Mouse (Mus musculus) forebrain, embryonic 16.5 days (tissue): Measurements from ENCODE around the gene 4930563M21Rik. TPM values are rescaled to one million over a fixed set of nuclear protein-coding genes. Genes with fewer than 3 reads are reported as not detected.

ENCODE experiments used
- ATAC-seq: fragments of 200-750 bp; cut with Nextera tagmentation; 2 replicates; pipeline ENCODE4 v1.8.0; 2017; ENCODE audit warnings: mild to moderate bottlenecking, moderate library complexity
- H3K27ac ChIP-seq: fragments of 300-500 bp; sonication (generic); 2 replicates; pipeline ENCODE4 v1.5.1; 2014; ENCODE audit warnings: low read length, control low read depth
- H3K27me3 ChIP-seq: fragments of 300-500 bp; sonication (generic); replicated peaks from 2 replicates; pipeline ENCODE4 v1.6.1; 2014; ENCODE audit warnings: low read length; ENCODE audit not compliant: control insufficient read depth, insufficient read depth
- H3K36me3 ChIP-seq: fragments of 300-500 bp; sonication (generic); 2 replicates; pipeline ENCODE4 v1.6.1; 2014; ENCODE audit not compliant: control insufficient read depth, insufficient read depth
- H3K4me1 ChIP-seq: fragments of 300-500 bp; sonication (generic); replicated peaks from 2 replicates; pipeline ENCODE4 v1.6.1; 2014; ENCODE audit warnings: low read length; ENCODE audit not compliant: control insufficient read depth, insufficient read depth
- H3K4me2 ChIP-seq: fragments of 300-500 bp; sonication (generic); 2 replicates; pipeline ENCODE4 v1.6.1; 2014; ENCODE audit warnings: mild to moderate bottlenecking, low read length, control low read depth
- H3K4me3 ChIP-seq: fragments of 300-500 bp; sonication (generic); replicated peaks from 2 replicates; pipeline ENCODE4 v1.5.1; 2014; ENCODE audit warnings: mild to moderate bottlenecking, low read length, control low read depth
- H3K9ac ChIP-seq: fragments of 300-500 bp; sonication (generic); replicated peaks from 2 replicates; pipeline ENCODE4 v1.6.1; 2014; ENCODE audit warnings: low read depth, low read length, control low read depth
- H3K9me3 ChIP-seq: fragments of 300-500 bp; sonication (generic); 2 replicates; pipeline ENCODE4 v1.6.1; 2016; ENCODE audit warnings: low read length; ENCODE audit not compliant: control insufficient read depth
- WGBS: fragments of 180-500 bp; shearing (Covaris S2); extraction: QIAGEN DNeasy Blood & Tissue Kit; methylation state at CpG from one replicate; pipeline ENCODE4 v1.1.7; 2014; 5-methylcytosine and 5-hydroxymethylcytosine counted together
- polyA plus RNA-seq: library from polyadenylated mRNA; unstranded; fragments of >200 nt; fragmentation: Nextera tagmentation; extraction: Ambion mirVana; gene quantifications from 2 replicates; pipeline ENCODE4 v1.2.1, GENCODE M21; 2015

Gene 4930563M21Rik
- polyA plus RNA-seq, 1 experiment from 2014 or later = not detected

- no peak overlapping the region for H3K4me3 ChIP-seq
These were observed 63.5 kb downstream of the 4930563M21Rik start for GRCm38 (mm10) chr9:55946819-55947218.

GRCm38 (mm10) chr9:55941356-55941755 is 69.0 kb downstream of the 4930563M21Rik start:
- Histone ChIP-seq H3K9me3 (no peaks in the 10 kb centered on the region), H3K4me3 (no peak overlapping the region), H3K27me3 (no peaks in the 10 kb centered on the region), H3K9ac (no peak overlapping the region), H3K4me2 (no peak overlapping the region), H3K36me3 (no peaks in the 10 kb centered on the region), H3K4me1 (peaks cover 8% of the 10 kb centered on the region), H3K27ac (no peak overlapping the region)
- no peak for ATAC-seq

More at GRCm38 (mm10) chr9:55946819-55947218, 63.5 kb downstream of the 4930563M21Rik start:
- H3K4me2 ChIP-seq = no peak overlapping the region
- no peaks in the 10 kb centered on the region for H3K4me1 ChIP-seq
- no peak overlapping the region for H3K27ac ChIP-seq
- no peaks in the 10 kb centered on the region for H3K27me3 ChIP-seq
- no peak for ATAC-seq
- H3K9me3 ChIP-seq = no peaks in the 10 kb centered on the region
- no peak overlapping the region for H3K9ac ChIP-seq
- 12% methylated on average over 1 of the region's 1 CpGs for WGBS
- H3K36me3 ChIP-seq = no peaks in the 10 kb centered on the region

GRCm38 (mm10) chr9:55938618-55938985 is 71.7 kb downstream of the 4930563M21Rik start:
- Histone ChIP-seq H3K4me1 (peaks cover 8% of the 10 kb centered on the region), H3K9ac (no peak overlapping the region), H3K27ac (no peak overlapping the region), H3K27me3 (no peaks in the 10 kb centered on the region), H3K4me3 (peak overlapping the region; percentile 68), H3K4me2 (peak overlapping the region; percentile 76), H3K9me3 (no peaks in the 10 kb centered on the region), H3K36me3 (no peaks in the 10 kb centered on the region)
- ATAC-seq = no peak
- 57% methylated on average over 6 of the region's 6 CpGs for WGBS

GRCm38 (mm10) chr9:55937664-55938617 is 72.4 kb downstream of the 4930563M21Rik start, which contains the start of gene Scaper:
TSS of gene Scaper (minus strand) at chr9:55938119.
- no peaks in the 10 kb centered on the region for H3K36me3 ChIP-seq
- H3K4me2 ChIP-seq = peak within 1 kb of the TSS; percentile 76
- peak within 1 kb of the TSS; percentile 68 for H3K4me3 ChIP-seq
- H3K4me1 ChIP-seq = peaks cover 8% of the 10 kb centered on the region
- under 1% methylated on average over 59 of the region's 60 CpGs for WGBS
- no peaks in the 10 kb centered on the region for H3K9me3 ChIP-seq
- ATAC-seq = peak; percentile 98
- peak within 1 kb of the TSS; percentile 88 for H3K9ac ChIP-seq
- no peaks in the 10 kb centered on the region for H3K27me3 ChIP-seq
- peak within 1 kb of the TSS; percentile 31 for H3K27ac ChIP-seq

GRCm38 (mm10) chr9:55937224-55937663 is 73.1 kb downstream of the 4930563M21Rik start:
- peak overlapping the region; percentile 68 for H3K4me3 ChIP-seq
- H3K27ac ChIP-seq = peak overlapping the region; percentile 31
- H3K36me3 ChIP-seq = no peaks in the 10 kb centered on the region
- peak overlapping the region; percentile 76 for H3K4me2 ChIP-seq
- no peaks in the 10 kb centered on the region for H3K27me3 ChIP-seq
- no peaks in the 10 kb centered on the region for H3K9me3 ChIP-seq
- no peak for ATAC-seq
- WGBS = 34% methylated on average over 5 of the region's 5 CpGs
- peak overlapping the region; percentile 88 for H3K9ac ChIP-seq
- peaks cover 8% of the 10 kb centered on the region for H3K4me1 ChIP-seq

- no peak overlapping the region for H3K4me2 ChIP-seq
- ATAC-seq = no peak
- peaks cover 5% of the 10 kb centered on the region for H3K4me1 ChIP-seq
- no peak overlapping the region for H3K27ac ChIP-seq
- H3K9me3 ChIP-seq = no peaks in the 10 kb centered on the region
- H3K36me3 ChIP-seq = no peaks in the 10 kb centered on the region
- no peak overlapping the region for H3K4me3 ChIP-seq
- WGBS = 78% methylated on average over 1 of the region's 1 CpGs
- H3K9ac ChIP-seq = no peak overlapping the region
- H3K27me3 ChIP-seq = no peaks in the 10 kb centered on the region
These were observed 77.9 kb downstream of the 4930563M21Rik start for GRCm38 (mm10) chr9:55932482-55932881.

GRCm38 (mm10) chr9:55918579-55918978 is 91.8 kb downstream of the 4930563M21Rik start:
- H3K27ac ChIP-seq = no peak overlapping the region
- no peaks in the 10 kb centered on the region for H3K9me3 ChIP-seq
- no peaks in the 10 kb centered on the region for H3K36me3 ChIP-seq
- H3K9ac ChIP-seq = no peak overlapping the region
- H3K4me3 ChIP-seq = no peak overlapping the region
- WGBS = 71% methylated on average over 3 of the region's 3 CpGs
- H3K4me1 ChIP-seq = no peaks in the 10 kb centered on the region
- H3K27me3 ChIP-seq = no peaks in the 10 kb centered on the region
- H3K4me2 ChIP-seq = no peak overlapping the region
- no peak for ATAC-seq

GRCm38 (mm10) chr9:55916751-55917150 is 93.6 kb downstream of the 4930563M21Rik start:
- Histone ChIP-seq H3K4me1 (no peaks in the 10 kb centered on the region), H3K36me3 (no peaks in the 10 kb centered on the region), H3K9ac (no peak overlapping the region), H3K27me3 (no peaks in the 10 kb centered on the region), H3K9me3 (no peaks in the 10 kb centered on the region), H3K27ac (no peak overlapping the region), H3K4me2 (no peak overlapping the region), H3K4me3 (no peak overlapping the region)
- ATAC-seq = no peak
